Mouse (Mus musculus): ENCODE measurements around the gene Svbp. TPM values are rescaled to one million over a fixed set of nuclear protein-coding genes. Genes with fewer than 3 reads are reported as not detected.
A peak's percentile ranks its signal among the peaks of the same experiment; 100 is the strongest.

Gene Svbp
- total RNA-seq, 2 experiments from 2014 or later, result 19.7 to 28.6 TPM

DNA sequence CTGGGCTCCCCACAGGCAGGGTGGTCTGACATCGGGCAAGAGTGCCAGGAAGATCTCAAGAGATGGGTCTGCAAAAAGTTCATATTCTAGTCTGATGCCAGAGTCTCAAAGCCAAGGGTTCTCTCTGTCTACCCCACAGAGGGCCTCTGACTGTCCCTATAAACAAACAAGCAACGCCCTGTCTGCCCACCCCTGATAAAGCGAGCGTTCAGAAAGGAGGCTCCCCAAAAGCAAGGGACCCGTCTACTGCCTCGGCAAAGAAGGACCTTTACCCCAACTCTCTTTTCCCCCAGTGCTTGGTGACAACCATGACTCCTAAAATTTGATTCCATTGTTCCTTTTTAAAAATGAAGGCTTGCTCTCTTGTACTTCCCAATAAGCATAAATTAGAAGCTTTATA is 5.2 kb upstream of the Svbp start, which contains the start of gene Ermap:
Gene Ermap (minus strand): TSS at position 148 of the 400 bp plus-strand sequence.
- ATAC-seq (ENCODE audit: poor library complexity, severe bottlenecking), result no peak

- no peak for ATAC-seq (ENCODE audit: poor library complexity, severe bottlenecking)
Measured at GRCm38 (mm10) chr4:119190618-119191017, 4.5 kb upstream of the Svbp start.

- ATAC-seq (ENCODE audit: poor library complexity, severe bottlenecking), result no peak
Measured at GRCm38 (mm10) chr4:119191273-119191672, 3.8 kb upstream of the Svbp start.

DNA sequence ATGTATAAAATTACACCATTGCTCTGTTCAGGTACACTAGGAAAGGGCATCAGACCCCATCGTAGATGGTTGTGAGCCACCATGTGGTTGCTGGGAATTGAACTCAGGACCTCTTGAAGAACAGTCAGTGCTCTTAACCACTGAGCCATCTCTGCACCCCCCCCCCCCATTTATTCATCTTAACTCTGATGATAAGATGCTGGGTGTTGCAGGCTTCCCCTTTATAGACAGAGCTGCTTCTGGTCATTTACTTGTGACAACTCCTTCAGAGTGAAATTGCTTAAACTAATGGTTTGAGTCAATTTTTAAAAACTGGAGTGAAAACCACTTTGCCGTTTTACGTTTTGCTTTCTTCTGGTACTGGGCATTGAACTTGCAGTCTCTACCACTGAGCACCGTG is 2.3 kb upstream of the Svbp start:
- no peak for ATAC-seq (ENCODE audit: poor library complexity, severe bottlenecking)

- ATAC-seq (ENCODE audit: poor library complexity, severe bottlenecking), result peak; percentile 19
Measured at GRCm38 (mm10) chr4:119195582-119196320, 645 bp downstream of the Svbp start.

DNA sequence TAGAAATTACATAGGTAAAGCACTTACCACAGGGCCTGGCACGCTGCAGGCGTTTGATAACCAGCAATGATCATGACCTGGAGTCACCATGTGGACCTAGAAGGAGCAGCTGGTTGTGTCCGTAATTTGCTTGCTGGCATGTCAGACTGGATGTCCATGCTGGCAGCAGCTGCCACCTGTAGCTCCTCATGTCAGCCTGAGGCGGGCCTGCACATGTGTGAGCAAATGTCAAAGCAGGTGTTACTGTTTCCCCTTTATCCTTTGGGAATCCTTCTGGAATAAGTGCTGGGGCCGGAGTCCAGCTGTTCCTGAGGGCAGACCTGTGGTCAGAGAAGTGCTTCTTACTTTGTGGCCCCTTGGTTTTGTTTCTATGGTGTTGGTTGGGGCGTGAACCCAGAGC is 3.0 kb downstream of the Svbp start:
- ATAC-seq (ENCODE audit: poor library complexity, severe bottlenecking), result no peak

DNA sequence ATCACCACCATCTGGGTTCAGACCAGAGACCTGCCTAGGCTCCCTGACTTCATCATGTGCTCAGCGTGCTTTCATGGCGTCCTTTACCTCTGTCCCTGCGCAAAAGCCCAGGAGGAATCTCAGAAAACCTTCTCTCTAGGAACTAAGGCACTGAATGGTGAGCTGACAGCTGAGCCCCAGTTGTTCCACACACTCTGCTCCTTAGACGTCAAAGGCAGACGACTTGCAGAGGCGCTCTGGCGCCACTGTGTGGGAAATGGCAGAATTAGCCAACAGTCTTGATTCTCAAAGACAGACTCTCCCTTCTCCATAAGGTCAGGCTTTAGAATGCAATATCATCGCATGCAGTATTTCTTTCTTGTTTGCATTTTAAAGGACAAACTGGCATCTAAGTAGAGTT is 9.6 kb downstream of the Svbp start:
- ATAC-seq (ENCODE audit: poor library complexity, severe bottlenecking), result peak; percentile 67

DNA sequence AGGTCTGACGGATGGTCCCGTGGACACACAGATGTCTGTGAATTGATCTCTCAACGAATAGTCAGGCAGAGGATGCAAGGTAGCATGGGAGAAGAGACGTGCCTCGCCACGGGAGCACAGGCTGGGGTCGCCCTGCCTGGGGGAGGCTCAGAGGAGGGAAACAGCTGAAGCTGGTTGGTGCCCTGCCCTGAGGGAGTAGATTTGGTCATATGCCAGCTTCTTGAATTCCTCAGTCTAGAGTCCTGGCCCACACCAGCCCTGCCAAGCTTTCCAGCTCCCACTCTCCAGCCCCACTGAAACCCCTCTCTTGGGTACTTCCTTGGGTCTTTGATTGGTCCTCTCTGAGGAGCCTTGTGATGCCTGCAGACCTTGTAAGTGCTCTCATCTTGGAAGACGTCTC is 21.6 kb downstream of the Svbp start:
- ATAC-seq (ENCODE audit: poor library complexity, severe bottlenecking), result no peak

GRCm38 (mm10) chr4:119218169-119218568 is 23.1 kb downstream of the Svbp start, which contains the start of gene Tmem269:
Gene Tmem269, minus strand, starts transcription at chr4:119218217.
- ATAC-seq (ENCODE audit: poor library complexity, severe bottlenecking), result no peak; the same call in 1 of the 2 replicates

GRCm38 (mm10) chr4:119223696-119224095 is 28.6 kb downstream of the Svbp start:
- peak; percentile 85 for ATAC-seq (ENCODE audit: poor library complexity, severe bottlenecking)

DNA sequence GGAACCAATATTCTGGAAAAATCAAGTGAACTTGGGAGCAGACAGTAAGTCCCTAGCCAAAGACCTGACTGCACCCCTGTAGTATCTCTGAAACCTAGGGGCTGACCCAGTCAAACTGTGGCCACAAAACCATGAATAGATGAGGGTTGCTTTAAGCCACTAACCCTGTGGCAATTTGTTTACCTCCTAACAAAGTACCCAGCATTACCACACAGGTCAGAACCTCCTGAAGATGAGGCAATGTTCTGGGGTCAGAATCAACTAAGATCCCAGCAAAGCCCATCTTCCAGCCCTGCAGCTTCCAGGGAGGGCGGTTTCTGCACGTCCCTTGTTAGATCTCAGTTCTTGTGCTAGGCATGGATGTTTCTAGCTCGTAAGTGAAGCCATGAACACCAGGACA is 29.4 kb downstream of the Svbp start:
- ATAC-seq (ENCODE audit: poor library complexity, severe bottlenecking), result no peak

- no peak for ATAC-seq (ENCODE audit: poor library complexity, severe bottlenecking)
Measured at GRCm38 (mm10) chr4:119225719-119226118, 30.6 kb downstream of the Svbp start.

DNA sequence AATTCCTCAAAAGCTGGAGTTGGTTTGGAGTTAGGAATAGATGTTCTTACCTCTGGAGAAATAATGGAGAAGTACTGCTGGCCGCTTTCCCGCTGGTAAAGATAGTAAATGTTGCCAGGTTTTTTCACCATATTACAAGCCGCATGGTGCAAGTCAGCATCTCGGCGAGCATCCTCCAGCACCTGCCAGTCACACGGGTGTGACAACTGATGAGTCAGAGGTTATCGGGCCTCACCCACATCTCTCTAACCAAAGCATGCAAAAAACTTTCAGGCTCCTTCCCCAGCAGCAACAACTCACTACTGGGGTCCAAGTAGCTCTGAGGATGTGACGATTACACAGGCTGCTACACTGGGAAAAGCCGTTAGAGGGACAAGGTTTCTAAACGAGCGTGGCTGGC is 31.6 kb downstream of the Svbp start:
- ATAC-seq (ENCODE audit: poor library complexity, severe bottlenecking), result no peak

GRCm38 (mm10) chr4:119232410-119233255 is 37.5 kb downstream of the Svbp start, which contains the start of the genes AU022252 and P3h1:
Gene AU022252, minus strand, starts transcription at chr4:119232712.
Gene P3h1, plus strand, starts transcription at chr4:119232915.
- ATAC-seq (ENCODE audit: poor library complexity, severe bottlenecking), result peak; percentile 94

DNA sequence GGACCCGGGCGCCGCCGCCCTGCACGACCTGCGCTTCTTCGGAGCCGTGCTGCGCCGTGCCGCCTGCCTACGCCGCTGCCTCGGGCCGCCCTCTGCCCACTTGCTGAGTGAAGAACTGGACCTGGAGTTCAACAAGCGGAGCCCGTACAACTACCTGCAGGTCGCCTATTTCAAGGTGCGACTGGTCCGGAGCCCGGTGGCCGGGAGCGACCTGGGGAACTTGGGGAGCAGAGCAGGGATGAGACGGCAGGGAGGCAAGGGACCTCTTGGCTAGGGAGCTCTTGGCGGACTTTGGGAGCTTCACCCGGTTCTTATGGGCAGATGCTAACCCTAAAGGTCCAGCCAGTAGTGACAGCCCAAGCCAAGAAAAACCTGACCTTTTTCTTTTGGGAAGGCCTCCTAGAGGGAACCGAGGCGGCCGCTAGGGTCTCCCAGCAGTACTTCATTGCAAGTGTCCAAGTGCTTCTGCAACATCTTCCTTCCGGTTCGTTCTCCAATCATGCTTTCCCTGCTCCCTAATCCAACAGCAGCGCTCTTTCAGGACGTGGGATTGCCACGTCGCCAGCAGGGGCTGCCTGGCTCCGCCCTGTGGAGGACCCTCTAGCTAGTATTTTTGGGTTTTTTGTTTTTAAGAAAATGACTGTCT is 38.3 kb downstream of the Svbp start:
- ATAC-seq (ENCODE audit: poor library complexity, severe bottlenecking), result peak; percentile 14

- no peak for ATAC-seq (ENCODE audit: poor library complexity, severe bottlenecking)
Measured at GRCm38 (mm10) chr4:119234348-119234747, 39.2 kb downstream of the Svbp start.

- ATAC-seq (ENCODE audit: poor library complexity, severe bottlenecking), result no peak
Measured at GRCm38 (mm10) chr4:119238661-119239060, 43.6 kb downstream of the Svbp start.

GRCm38 (mm10) chr4:119239181-119239682 is 44.1 kb downstream of the Svbp start:
- peak; percentile 90 for ATAC-seq (ENCODE audit: poor library complexity, severe bottlenecking)

- 0 out of 2 replicates have a peak, but pooled peaks have one; percentile 41 for ATAC-seq (ENCODE audit: poor library complexity, severe bottlenecking)
Measured at GRCm38 (mm10) chr4:119241664-119242063, 46.6 kb downstream of the Svbp start.

GRCm38 (mm10) chr4:119242571-119242970 is 47.5 kb downstream of the Svbp start:
- no peak for ATAC-seq (ENCODE audit: poor library complexity, severe bottlenecking)
